Mouse (Mus musculus): Measurements from ENCODE around the gene Slco3a1. TPM values are rescaled to one million over a fixed set of nuclear protein-coding genes. Genes with fewer than 3 reads are reported as not detected.

Slco3a1 gene
- polyA plus RNA-seq, 1 experiment from 2014 or later = 10.4 TPM

DNA sequence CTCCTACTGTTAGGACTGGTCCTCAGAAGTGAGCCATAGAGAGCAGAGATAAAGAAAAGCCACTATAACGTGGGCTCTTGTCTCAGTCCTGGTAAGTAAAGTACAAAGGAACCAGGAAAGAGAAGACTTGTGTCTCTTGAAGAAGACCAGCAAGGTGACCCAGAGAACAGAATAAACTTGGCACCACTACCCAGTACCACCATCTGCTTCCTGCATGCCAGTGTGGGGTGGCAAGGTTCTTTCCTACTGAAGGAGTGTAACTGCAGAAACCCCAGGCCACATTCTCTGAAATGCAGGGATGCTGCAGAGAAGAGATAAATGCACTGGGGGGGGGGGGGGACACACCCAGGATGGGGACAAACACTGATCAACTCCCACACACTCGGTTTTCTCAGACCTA lies 29.0 kb downstream of the Slco3a1 start:
- ATAC-seq (ENCODE audit: low FRiP score) (no peak), DNase-seq (ENCODE audit: low spot score) (no peak)
- H3K4me3 ChIP-seq (ENCODE audit: low read depth, low read length) = no peak overlapping the region
- H3K4me1 ChIP-seq (replicated peaks; ENCODE audit: control insufficient read depth, insufficient read depth, low read length) = 0 out of 2 replicates have a peak, but pooled peaks cover 2% of the 10 kb centered on the region
- H3K9me3 ChIP-seq (ENCODE audit: control insufficient read depth, low read length) = no peaks in the 10 kb centered on the region
- no peak overlapping the region for H3K4me2 ChIP-seq (replicated peaks; ENCODE audit: low read depth, low read length)
- peaks cover 6% of the 10 kb centered on the region; the same call in 1 of the 2 replicates for H3K27me3 ChIP-seq (ENCODE audit: control insufficient read depth, insufficient read depth, low read length)
- WGBS = 84% methylated on average over 2 of the region's 2 CpGs
- H3K9ac ChIP-seq (ENCODE audit: low read depth, low read length) = no peak overlapping the region
- H3K36me3 ChIP-seq (ENCODE audit: control insufficient read depth, insufficient read depth, low read length) = no peaks in the 10 kb centered on the region
- no peak overlapping the region for H3K27ac ChIP-seq (ENCODE audit: low read depth, low read length)

DNA sequence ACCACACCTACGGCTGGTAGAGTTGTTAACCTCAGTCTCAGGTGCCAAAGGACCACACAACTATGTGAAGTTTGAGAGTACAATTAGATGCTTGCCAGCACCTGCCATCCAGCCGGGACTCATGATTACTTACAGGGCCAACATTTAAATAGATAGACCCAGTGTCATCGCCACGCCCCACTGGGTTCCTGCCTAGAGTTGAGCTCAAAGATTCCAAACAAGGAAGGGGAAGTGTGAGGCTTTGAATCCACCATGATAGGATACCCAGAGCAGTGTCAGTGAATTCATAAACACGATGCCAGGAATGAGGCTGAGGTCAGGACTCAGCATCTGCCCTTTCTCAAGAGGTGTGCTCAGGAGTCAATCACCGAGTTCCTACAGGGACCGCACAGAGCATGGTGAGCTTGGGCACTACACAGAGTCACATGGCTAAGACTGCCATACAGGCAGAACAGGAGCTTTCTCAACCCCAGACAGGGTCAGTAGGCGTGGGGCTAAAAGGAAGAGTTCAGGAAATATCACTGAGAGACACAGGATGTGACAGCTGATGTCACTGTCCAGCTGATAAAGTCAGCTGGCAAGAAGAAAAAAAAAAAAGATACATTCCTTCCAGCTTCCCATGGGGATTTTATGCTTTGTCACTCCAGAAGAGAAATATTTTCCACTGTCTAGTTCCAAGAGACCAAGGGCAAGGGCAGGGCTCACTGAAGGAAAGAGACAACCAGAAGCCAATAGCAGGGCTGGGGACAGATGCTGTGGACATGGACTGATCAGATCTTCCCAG lies 30.2 kb downstream of the Slco3a1 start:
- Histone ChIP-seq H3K4me1 (replicated peaks; ENCODE audit: control insufficient read depth, insufficient read depth, low read length) (0 out of 2 replicates have a peak, but pooled peaks cover 2% of the 10 kb centered on the region), H3K36me3 (ENCODE audit: control insufficient read depth, insufficient read depth, low read length) (no peaks in the 10 kb centered on the region), H3K27ac (ENCODE audit: low read depth, low read length) (no peak overlapping the region), H3K9me3 (ENCODE audit: control insufficient read depth, low read length) (no peaks in the 10 kb centered on the region), H3K9ac (ENCODE audit: low read depth, low read length) (no peak overlapping the region), H3K4me3 (ENCODE audit: low read depth, low read length) (no peak overlapping the region), H3K27me3 (ENCODE audit: control insufficient read depth, insufficient read depth, low read length) (peaks cover 9% of the 10 kb centered on the region; the same call in 1 of the 2 replicates), H3K4me2 (replicated peaks; ENCODE audit: low read depth, low read length) (no peak overlapping the region)
- ATAC-seq (ENCODE audit: low FRiP score) (no peak), DNase-seq (ENCODE audit: low spot score) (no peak)
- 87% methylated on average over 8 of the region's 8 CpGs for WGBS

DNA sequence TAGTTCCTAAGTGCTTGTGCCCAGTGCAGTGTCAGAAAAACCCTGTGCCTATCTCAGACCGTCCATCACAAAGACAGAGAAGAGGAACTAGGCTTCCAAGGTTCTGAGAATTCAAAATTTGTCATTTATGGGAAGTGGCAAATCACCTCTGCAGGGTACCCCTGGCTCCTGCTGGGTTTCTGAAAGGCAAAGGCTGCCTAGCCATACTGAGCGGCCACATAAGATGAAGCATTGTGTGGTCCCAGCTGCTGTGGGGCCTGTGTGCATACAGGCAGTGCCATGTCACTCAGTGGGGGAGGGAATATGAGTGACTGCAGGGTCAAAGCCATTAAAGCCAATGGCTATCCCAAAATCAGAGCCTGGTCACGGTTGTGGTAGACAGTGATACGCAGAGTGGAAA lies 31.5 kb downstream of the Slco3a1 start:
- ATAC-seq (ENCODE audit: low FRiP score) (peak; percentile 49; the same call in 1 of the 2 replicates), DNase-seq (ENCODE audit: low spot score) (peak; percentile 37)
- 39% methylated on average over 4 of the region's 4 CpGs for WGBS
- Histone ChIP-seq H3K9me3 (ENCODE audit: control insufficient read depth, low read length) (no peaks in the 10 kb centered on the region), H3K27ac (ENCODE audit: low read depth, low read length) (no peak overlapping the region), H3K9ac (ENCODE audit: low read depth, low read length) (no peak overlapping the region), H3K4me2 (replicated peaks; ENCODE audit: low read depth, low read length) (no peak overlapping the region), H3K27me3 (ENCODE audit: control insufficient read depth, insufficient read depth, low read length) (peaks cover 9% of the 10 kb centered on the region; the same call in 1 of the 2 replicates), H3K36me3 (ENCODE audit: control insufficient read depth, insufficient read depth, low read length) (no peaks in the 10 kb centered on the region), H3K4me1 (replicated peaks; ENCODE audit: control insufficient read depth, insufficient read depth, low read length) (0 out of 2 replicates have a peak, but pooled peaks cover 2% of the 10 kb centered on the region), H3K4me3 (ENCODE audit: low read depth, low read length) (no peak overlapping the region)

DNA sequence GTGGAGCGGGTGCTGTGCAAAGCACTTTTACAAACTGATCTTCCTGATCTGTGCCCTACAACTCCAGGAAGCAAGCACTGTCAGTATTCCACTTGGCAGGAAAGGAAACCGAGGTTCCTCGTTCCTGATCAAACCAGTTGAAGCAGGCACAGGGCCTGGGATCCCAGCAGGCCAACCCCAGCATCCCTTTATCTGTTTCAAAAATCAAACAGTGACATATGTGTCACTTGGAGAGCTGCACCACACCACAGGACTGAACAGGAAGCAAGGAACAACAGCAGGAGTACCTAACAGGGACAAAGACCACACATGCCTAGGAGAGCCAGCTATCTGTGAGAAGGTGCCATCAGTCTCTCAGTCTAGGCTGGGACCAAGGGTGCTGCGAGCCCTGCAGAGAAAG lies 32.3 kb downstream of the Slco3a1 start:
- Histone ChIP-seq H3K27me3 (ENCODE audit: control insufficient read depth, insufficient read depth, low read length) (peaks cover 9% of the 10 kb centered on the region; the same call in 1 of the 2 replicates), H3K9ac (ENCODE audit: low read depth, low read length) (no peak overlapping the region), H3K36me3 (ENCODE audit: control insufficient read depth, insufficient read depth, low read length) (no peaks in the 10 kb centered on the region), H3K4me2 (replicated peaks; ENCODE audit: low read depth, low read length) (no peak overlapping the region), H3K4me1 (replicated peaks; ENCODE audit: control insufficient read depth, insufficient read depth, low read length) (0 out of 2 replicates have a peak, but pooled peaks cover 2% of the 10 kb centered on the region), H3K9me3 (ENCODE audit: control insufficient read depth, low read length) (no peaks in the 10 kb centered on the region), H3K27ac (ENCODE audit: low read depth, low read length) (no peak overlapping the region), H3K4me3 (ENCODE audit: low read depth, low read length) (no peak overlapping the region)
- DNase-seq (ENCODE audit: low spot score) (no peak), ATAC-seq (ENCODE audit: low FRiP score) (no peak)
- 84% methylated on average over 4 of the region's 4 CpGs for WGBS

DNA sequence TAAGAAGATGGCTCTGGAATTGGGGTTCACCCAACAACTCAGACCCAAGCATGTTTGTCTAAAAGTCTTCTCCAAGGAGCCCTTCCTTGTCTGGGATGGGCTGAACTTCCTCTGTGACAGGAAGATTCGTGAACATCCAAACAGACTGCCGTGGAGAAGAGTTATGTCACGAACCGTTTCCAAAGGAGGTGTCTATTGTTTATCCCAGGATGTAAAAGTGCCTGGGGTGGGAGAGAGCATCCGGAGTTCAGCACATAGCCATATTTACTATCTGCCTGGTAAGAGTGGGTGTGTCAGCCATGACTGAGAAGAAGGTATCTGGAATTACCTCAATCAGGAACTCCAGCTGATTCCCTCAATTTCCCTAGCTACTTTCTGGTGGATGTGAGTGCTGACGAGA lies 35.2 kb downstream of the Slco3a1 start:
- Histone ChIP-seq H3K9ac (ENCODE audit: low read depth, low read length) (no peak overlapping the region), H3K9me3 (ENCODE audit: control insufficient read depth, low read length) (no peaks in the 10 kb centered on the region), H3K36me3 (ENCODE audit: control insufficient read depth, insufficient read depth, low read length) (no peaks in the 10 kb centered on the region), H3K4me2 (replicated peaks; ENCODE audit: low read depth, low read length) (no peak overlapping the region), H3K4me3 (ENCODE audit: low read depth, low read length) (no peak overlapping the region), H3K4me1 (replicated peaks; ENCODE audit: control insufficient read depth, insufficient read depth, low read length) (0 out of 2 replicates have a peak, but pooled peaks cover 2% of the 10 kb centered on the region), H3K27ac (ENCODE audit: low read depth, low read length) (no peak overlapping the region), H3K27me3 (ENCODE audit: control insufficient read depth, insufficient read depth, low read length) (peaks cover 9% of the 10 kb centered on the region; the same call in 1 of the 2 replicates)
- ATAC-seq (ENCODE audit: low FRiP score) = no peak
- DNase-seq (ENCODE audit: low spot score) = no peak
- 85% methylated on average over 6 of the region's 6 CpGs for WGBS

DNA sequence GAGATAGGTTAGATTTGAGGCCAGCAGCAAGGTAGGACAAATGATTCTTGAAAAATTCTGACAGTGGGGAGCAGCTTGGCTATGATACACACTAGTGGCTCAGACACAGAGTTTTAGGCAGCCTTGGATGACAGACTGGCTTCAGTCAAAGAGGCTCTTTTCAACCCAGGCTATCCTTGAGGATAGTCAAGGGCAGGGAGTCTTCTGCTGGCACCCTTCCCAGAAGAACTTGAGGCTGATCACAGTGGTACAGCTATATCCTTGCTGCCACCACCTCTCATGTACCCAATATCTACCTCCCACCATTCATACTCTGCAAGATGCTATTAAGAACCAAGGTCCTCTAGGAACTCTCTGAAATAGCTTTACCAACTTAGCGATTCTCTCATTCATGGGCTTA lies 35.8 kb downstream of the Slco3a1 start:
- no peaks in the 10 kb centered on the region for H3K9me3 ChIP-seq (ENCODE audit: control insufficient read depth, low read length)
- H3K4me2 ChIP-seq (replicated peaks; ENCODE audit: low read depth, low read length) = no peak overlapping the region
- H3K4me1 ChIP-seq (replicated peaks; ENCODE audit: control insufficient read depth, insufficient read depth, low read length) = 0 out of 2 replicates have a peak, but pooled peaks cover 2% of the 10 kb centered on the region
- H3K27ac ChIP-seq (ENCODE audit: low read depth, low read length) = no peak overlapping the region
- H3K9ac ChIP-seq (ENCODE audit: low read depth, low read length) = no peak overlapping the region
- no peaks in the 10 kb centered on the region for H3K36me3 ChIP-seq (ENCODE audit: control insufficient read depth, insufficient read depth, low read length)
- H3K4me3 ChIP-seq (ENCODE audit: low read depth, low read length) = no peak overlapping the region
- 97% methylated on average over 1 of the region's 1 CpGs for WGBS
- H3K27me3 ChIP-seq (ENCODE audit: control insufficient read depth, insufficient read depth, low read length) = 0 out of 2 replicates have a peak, but pooled peaks cover 5% of the 10 kb centered on the region
- DNase-seq (ENCODE audit: low spot score) = no peak
- ATAC-seq (ENCODE audit: low FRiP score) = no peak

DNA sequence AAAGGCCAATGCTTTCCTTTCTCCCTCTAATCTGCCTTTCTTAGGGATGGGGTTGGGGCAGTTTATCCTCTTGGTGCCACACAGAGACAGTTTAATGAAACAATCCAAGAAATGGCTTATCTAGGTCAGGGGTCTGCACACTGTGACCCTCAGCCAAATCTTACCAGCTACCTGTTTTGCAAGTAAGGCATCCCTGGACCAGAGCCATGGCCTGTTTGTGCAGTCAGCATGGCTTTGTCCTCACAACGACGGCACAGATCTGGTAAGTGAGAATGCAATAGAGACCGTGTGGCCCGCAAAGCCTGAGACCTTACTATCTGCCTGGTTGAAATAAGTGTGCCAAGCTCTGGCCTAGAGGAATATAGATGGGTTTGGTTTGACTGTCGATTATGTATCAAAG lies 36.3 kb downstream of the Slco3a1 start:
- H3K9me3 ChIP-seq (ENCODE audit: control insufficient read depth, low read length) = no peaks in the 10 kb centered on the region
- no peaks in the 10 kb centered on the region for H3K36me3 ChIP-seq (ENCODE audit: control insufficient read depth, insufficient read depth, low read length)
- no peak overlapping the region for H3K4me3 ChIP-seq (ENCODE audit: low read depth, low read length)
- H3K9ac ChIP-seq (ENCODE audit: low read depth, low read length) = no peak overlapping the region
- H3K27me3 ChIP-seq (ENCODE audit: control insufficient read depth, insufficient read depth, low read length) = 0 out of 2 replicates have a peak, but pooled peaks cover 5% of the 10 kb centered on the region
- H3K4me2 ChIP-seq (replicated peaks; ENCODE audit: low read depth, low read length) = no peak overlapping the region
- H3K27ac ChIP-seq (ENCODE audit: low read depth, low read length) = no peak overlapping the region
- H3K4me1 ChIP-seq (replicated peaks; ENCODE audit: control insufficient read depth, insufficient read depth, low read length) = 0 out of 2 replicates have a peak, but pooled peaks cover 2% of the 10 kb centered on the region
- no peak for DNase-seq (ENCODE audit: low spot score)
- 94% methylated on average over 5 of the region's 5 CpGs for WGBS
- no peak for ATAC-seq (ENCODE audit: low FRiP score)

DNA sequence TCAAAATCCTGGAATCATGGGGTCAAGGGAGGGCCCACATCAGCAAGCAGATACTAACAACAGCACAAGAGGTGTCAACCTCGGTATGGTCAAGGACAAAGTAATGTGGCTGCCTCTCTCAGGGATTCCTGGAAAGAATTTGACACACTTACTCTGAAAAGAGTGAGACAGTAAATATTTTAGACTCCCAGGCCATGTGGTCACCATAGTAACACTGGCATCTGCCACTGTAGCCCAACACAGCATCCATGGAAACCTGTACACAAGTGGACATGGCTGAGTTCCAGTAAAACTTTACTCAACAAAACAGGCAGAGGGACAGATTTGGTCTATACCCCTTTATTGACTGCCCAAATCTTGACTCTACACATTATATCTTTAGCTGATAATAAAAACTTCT lies 43.9 kb downstream of the Slco3a1 start:
- H3K9ac ChIP-seq (ENCODE audit: low read depth, low read length) = no peak overlapping the region
- H3K27me3 ChIP-seq (ENCODE audit: control insufficient read depth, insufficient read depth, low read length) = no peaks in the 10 kb centered on the region
- DNase-seq (ENCODE audit: low spot score) (no peak), ATAC-seq (ENCODE audit: low FRiP score) (no peak)
- H3K4me2 ChIP-seq (replicated peaks; ENCODE audit: low read depth, low read length) = no peak overlapping the region
- no peaks in the 10 kb centered on the region for H3K36me3 ChIP-seq (ENCODE audit: control insufficient read depth, insufficient read depth, low read length)
- WGBS = 92% methylated on average over 1 of the region's 1 CpGs
- H3K9me3 ChIP-seq (ENCODE audit: control insufficient read depth, low read length) = no peaks in the 10 kb centered on the region
- H3K4me1 ChIP-seq (replicated peaks; ENCODE audit: control insufficient read depth, insufficient read depth, low read length) = no peaks in the 10 kb centered on the region
- no peak overlapping the region for H3K27ac ChIP-seq (ENCODE audit: low read depth, low read length)
- H3K4me3 ChIP-seq (ENCODE audit: low read depth, low read length) = no peak overlapping the region

DNA sequence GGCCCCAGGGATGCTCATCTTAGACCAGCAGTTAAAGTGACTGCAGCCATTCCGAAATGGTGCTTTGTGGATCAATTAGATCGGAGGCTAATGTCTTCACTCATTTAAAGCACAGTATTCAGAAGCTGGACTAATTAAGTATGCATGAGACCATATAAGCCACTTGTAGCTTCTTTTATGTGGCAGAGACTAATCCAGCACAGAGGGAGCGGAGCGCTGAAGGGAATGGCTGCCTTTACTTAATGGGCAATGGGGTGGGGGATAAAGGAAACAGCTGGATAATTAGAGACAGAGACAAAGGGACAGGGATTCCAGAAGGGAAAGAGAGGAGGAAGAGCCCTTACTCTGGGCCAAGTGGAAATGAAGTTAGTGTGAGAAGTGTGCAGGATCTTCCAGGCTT lies 46.4 kb downstream of the Slco3a1 start:
- H3K9ac ChIP-seq (ENCODE audit: low read depth, low read length) = no peak overlapping the region
- no peak for ATAC-seq (ENCODE audit: low FRiP score)
- no peak for DNase-seq (ENCODE audit: low spot score)
- no peak overlapping the region for H3K27ac ChIP-seq (ENCODE audit: low read depth, low read length)
- H3K36me3 ChIP-seq (ENCODE audit: control insufficient read depth, insufficient read depth, low read length) = no peaks in the 10 kb centered on the region
- no peak overlapping the region for H3K4me2 ChIP-seq (replicated peaks; ENCODE audit: low read depth, low read length)
- no peak overlapping the region for H3K4me3 ChIP-seq (ENCODE audit: low read depth, low read length)
- H3K4me1 ChIP-seq (replicated peaks; ENCODE audit: control insufficient read depth, insufficient read depth, low read length) = no peaks in the 10 kb centered on the region
- WGBS = 72% methylated on average over 4 of the region's 4 CpGs
- H3K27me3 ChIP-seq (ENCODE audit: control insufficient read depth, insufficient read depth, low read length) = no peaks in the 10 kb centered on the region
- H3K9me3 ChIP-seq (ENCODE audit: control insufficient read depth, low read length) = no peaks in the 10 kb centered on the region

Measured in hindbrain, embryonic 11.5 days (tissue).